ENCODE assay signal across 19 mouse cellular contexts in the genomic region with DNA sequence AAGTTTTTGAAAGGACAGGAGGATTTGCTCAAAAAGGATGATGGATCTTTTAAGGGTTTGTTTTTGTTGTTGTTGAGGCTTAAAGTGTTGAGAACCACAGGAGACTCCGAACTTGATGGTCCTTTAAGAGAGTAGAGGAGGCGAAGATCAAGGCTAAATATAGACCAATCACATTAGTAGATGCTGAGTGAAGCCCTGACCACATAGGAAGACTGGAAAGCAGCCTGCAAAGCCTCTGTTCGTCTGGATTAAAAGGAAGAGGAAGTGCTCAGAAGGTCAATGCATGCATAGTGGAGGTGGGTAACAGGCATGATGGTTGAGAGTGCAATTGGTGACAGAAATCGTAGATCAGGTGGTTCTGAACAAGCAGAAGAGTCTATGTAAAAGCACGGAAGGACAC. TPM values are rescaled to one million over a fixed set of nuclear protein-coding genes. Genes with fewer than 3 reads are reported as not detected.
DNase-seq lines count a peak whose midpoint lies in the region; ATAC-seq lines count a peak whose summit lies in the region.
"Had no signal": no experiment of that assay in that cellular context is flagged by ENCODE, and none has a peak within 500 bp of the region (broad histone marks: within the 10 kb centered on the region; RNA-seq: fewer than 3 reads in every experiment).

No protein-coding gene starts in this region.

- no peaks in the 10 kb centered on the region for H3K9me3 ChIP-seq in heart, embryonic 13.5 days
- no peaks in the 10 kb centered on the region for H3K9me3 ChIP-seq in lung, embryonic 15.5 days
- H3K9me3 ChIP-seq: embryonic facial prominence, embryonic 13.5 days; forebrain, embryonic 10.5 days; midbrain, embryonic 10.5 days had no signal

- no peak for ATAC-seq in heart, embryonic 13.5 days (ENCODE audit: extremely low read depth, insufficient number of reproducible peaks, low FRiP score, low TSS enrichment)
- no peak for ATAC-seq in lung, embryonic 15.5 days (ENCODE audit: borderline replicate concordance, extremely low read depth, low FRiP score, low TSS enrichment)
- no peak for ATAC-seq in monocyte, adult 5-6 weeks (replicated peaks; ENCODE audit: insufficient number of reproducible peaks, low FRiP score, low TSS enrichment, poor library complexity, severe bottlenecking)

- WGBS in heart, embryonic 13.5 days: 29% methylated on average over 5 of the region's 5 CpGs
- 45% methylated on average over 5 of the region's 5 CpGs for WGBS in lung, embryonic 15.5 days

- peak overlapping the region; percentile 64 for H3K4me2 ChIP-seq in heart, embryonic 13.5 days
- H3K4me2 ChIP-seq in lung, embryonic 15.5 days: peak overlapping the region; percentile 0; the same call in 1 of the 2 replicates
- H3K4me2 ChIP-seq: embryonic facial prominence, embryonic 13.5 days; hindbrain, embryonic 14.5 days had no signal

- H3K27ac ChIP-seq in heart, embryonic 13.5 days (replicated peaks): peak overlapping the region; percentile 60
- H3K27ac ChIP-seq in lung, embryonic 15.5 days: no peak overlapping the region
- H3K27ac ChIP-seq: embryonic facial prominence, embryonic 13.5 days; forebrain, embryonic 10.5 days; hindbrain, embryonic 14.5 days; liver, embryonic 14.5 days; midbrain, embryonic 10.5 days had no signal

- H3K4me3 ChIP-seq in heart, embryonic 13.5 days: peak overlapping the region; percentile 38
- H3K4me3 ChIP-seq in lung, embryonic 15.5 days: peak overlapping the region; percentile 10; the same call in 1 of the 2 replicates
- H3K4me3 ChIP-seq: embryonic facial prominence, embryonic 13.5 days; forebrain, embryonic 10.5 days; midbrain, embryonic 10.5 days; myocyte had no signal

- H3K4me1 ChIP-seq in heart, embryonic 13.5 days: peaks cover 54% of the 10 kb centered on the region
- peaks cover 12% of the 10 kb centered on the region for H3K4me1 ChIP-seq in lung, embryonic 15.5 days

- no peak for DNase-seq in heart, adult 11 months
- no peak for DNase-seq in lung, postnatal 25 days (ENCODE audit: low spot score)
- DNase-seq in T-cell, adult 2 months (ENCODE audit: low spot score): peak; percentile 1
- peak; percentile 6 for DNase-seq in heart, postnatal 4 days
- no peak for DNase-seq in adrenal gland, adult 8-10 months
- DNase-seq: cerebellum, adult 11 months; gastrocnemius, postnatal 10 days; kidney, adult 9 months; layer of hippocampus, adult 9-11 months; thymus, postnatal 36 days had no signal

- H3K36me3 ChIP-seq in heart, embryonic 13.5 days: no peaks in the 10 kb centered on the region
- no peaks in the 10 kb centered on the region for H3K36me3 ChIP-seq in lung, embryonic 15.5 days
- H3K36me3 ChIP-seq: embryonic facial prominence, embryonic 13.5 days; forebrain, embryonic 10.5 days; midbrain, embryonic 10.5 days had no signal

- H3K9ac ChIP-seq in heart, embryonic 13.5 days: peak overlapping the region; percentile 42
- no peak overlapping the region for H3K9ac ChIP-seq in lung, embryonic 15.5 days
- H3K9ac ChIP-seq: embryonic facial prominence, embryonic 13.5 days; hindbrain, embryonic 14.5 days; liver, embryonic 14.5 days had no signal

- no peaks in the 10 kb centered on the region for H3K27me3 ChIP-seq in heart, embryonic 13.5 days (replicated peaks)
- no peaks in the 10 kb centered on the region for H3K27me3 ChIP-seq in lung, embryonic 15.5 days

RNA-seq across cellular contexts. Expression of gene Gucy1a1, which starts 4.8 kb away (rescaled TPM):
- polyA plus RNA-seq in heart, embryonic 13.5 days (2015; fragmentation: Nextera tagmentation; extraction: Ambion mirVana): 52.2 and 54.2 TPM in 2 replicates
- 93.8 and 98.8 TPM in 2 replicates for polyA plus RNA-seq in lung, embryonic 15.5 days (2015; fragmentation: Nextera tagmentation; extraction: Ambion mirVana)
- total RNA-seq in heart, postnatal 4 days (2021): 10 to 100 TPM; 39.6 to 39.7 TPM
- 0.21 to 0.49 TPM in 2 of 3 replicates, not detected in the other for total RNA-seq in monocyte, adult 5-6 weeks (2017)
- total RNA-seq in adrenal gland, adult 8-10 months (2022): 10 to 100 TPM; 29.2 to 37.0 (median 30.8) TPM
- polyA plus RNA-seq: myocyte had no signal

Comparison
In these comparisons a context has a peak if more than half of its experiments do, and no peak if none do; other contexts are left out.
1. DNase-seq: peak in T-cell, adult 2 months (single experiment) and heart, postnatal 4 days (single experiment); none in heart, adult 11 months (single experiment), lung, postnatal 25 days (single experiment) and adrenal gland, adult 8-10 months (single experiment).
2. RNA of gene Gucy1a1, which starts 4.8 kb away (total RNA-seq): 39.6 to 39.7 TPM in heart, postnatal 4 days and 29.2 to 37.0 TPM in adrenal gland, adult 8-10 months; 0.21 to 0.49 TPM in monocyte, adult 5-6 weeks; every median in the first group is over 10 times any median in the second.